Comparison of ENCODE assay signal across 8 mouse cellular contexts in the genomic region with DNA sequence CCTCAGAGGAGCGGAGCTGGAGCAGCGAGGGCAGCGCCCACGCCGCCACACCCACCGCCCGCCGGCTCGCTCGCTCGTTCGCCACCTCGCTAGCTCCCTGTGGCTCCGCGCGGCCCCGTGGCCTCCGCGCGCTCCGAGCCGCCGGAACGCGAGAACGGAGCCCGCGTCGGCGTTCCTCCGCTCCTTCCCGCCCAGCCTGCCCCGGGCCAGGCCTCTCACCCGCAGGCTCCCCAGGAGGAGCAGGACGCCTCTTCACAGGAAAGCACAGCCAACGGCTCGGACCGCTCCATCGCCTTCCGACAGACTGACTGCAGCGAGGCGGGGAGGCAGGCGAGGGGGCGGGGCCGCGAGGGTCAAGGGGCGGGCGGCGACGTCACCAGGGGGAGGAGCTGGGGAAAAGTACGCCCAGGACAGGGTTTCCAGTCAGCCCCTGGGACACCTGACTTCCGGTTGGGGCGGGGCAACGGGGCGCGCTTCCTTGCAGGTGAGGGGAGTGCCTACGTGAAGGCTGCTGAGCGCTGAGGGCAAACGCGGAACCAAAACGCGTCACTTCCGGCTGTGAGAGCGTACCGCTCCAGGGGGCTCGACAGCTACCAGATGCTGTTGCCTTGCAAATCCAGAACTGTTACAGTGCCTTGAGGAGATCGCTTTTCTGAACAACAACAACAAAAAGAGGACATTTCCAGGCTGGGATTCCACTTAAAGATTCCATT. TPM values are rescaled to one million over a fixed set of nuclear protein-coding genes. Genes with fewer than 3 reads are reported as not detected.
DNase-seq lines count a peak whose midpoint lies in the region; ATAC-seq and TF ChIP-seq lines count a peak whose summit lies in the region.

A gene (minus strand): TSS at position 355 of the 713 bp plus-strand sequence.

- peak; percentile 99 for ATAC-seq in embryonic facial prominence, embryonic 13.5 days (ENCODE audit: insufficient number of reproducible peaks, insufficient read depth, low FRiP score, low TSS enrichment, low read depth)
- peak; percentile 99 for ATAC-seq in limb, embryonic 12.5 days (ENCODE audit: insufficient number of reproducible peaks, insufficient read depth, low FRiP score, low TSS enrichment, low read depth)
- peak; percentile 100 for ATAC-seq in midbrain, embryonic 15.5 days (replicated peaks)

- WGBS in embryonic facial prominence, embryonic 13.5 days = under 1% methylated on average over 67 of the region's 67 CpGs
- WGBS in kidney, adult 2 months = under 1% methylated on average over 67 of the region's 67 CpGs
- WGBS in limb, embryonic 12.5 days = under 1% methylated on average over 52 of the region's 67 CpGs
- WGBS in midbrain, embryonic 15.5 days = under 1% methylated on average over 63 of the region's 67 CpGs
- WGBS in spleen, adult 2 months = under 1% methylated on average over 67 of the region's 67 CpGs

- no peak for TF ChIP-seq CTCF in kidney, adult 2 months (conservative IDR thresholded peaks at IDR 0.05; ENCODE audit: insufficient read depth, insufficient read length, low read depth, low read length)
- no peak for TF ChIP-seq CTCF in spleen, adult 2 months (IDR thresholded peaks at IDR 0.05; ENCODE audit: extremely low read depth, insufficient read depth, insufficient read length, insufficient replicate concordance)

- H3K4me2 ChIP-seq in embryonic facial prominence, embryonic 13.5 days = peak within 1 kb of the TSS; percentile 78
- peak within 1 kb of the TSS; percentile 78 for H3K4me2 ChIP-seq in limb, embryonic 12.5 days
- H3K4me2 ChIP-seq in midbrain, embryonic 15.5 days = peak within 1 kb of the TSS; percentile 82

- no peaks in the 10 kb centered on the region for H3K27me3 ChIP-seq in embryonic facial prominence, embryonic 13.5 days
- H3K27me3 ChIP-seq in kidney, adult 2 months (replicated peaks; ENCODE audit: control insufficient read depth, insufficient read depth, low read length) = no peaks in the 10 kb centered on the region
- no peaks in the 10 kb centered on the region for H3K27me3 ChIP-seq in limb, embryonic 12.5 days
- H3K27me3 ChIP-seq in midbrain, embryonic 15.5 days (replicated peaks) = no peaks in the 10 kb centered on the region
- no peaks in the 10 kb centered on the region for H3K27me3 ChIP-seq in spleen, adult 2 months (ENCODE audit: control insufficient read depth, insufficient read depth, low read length)

- H3K36me3 ChIP-seq in embryonic facial prominence, embryonic 13.5 days = peaks cover 10% of the 10 kb centered on the region
- no peaks in the 10 kb centered on the region for H3K36me3 ChIP-seq in kidney, adult 2 months (ENCODE audit: control insufficient read depth, insufficient read depth, low read length)
- H3K36me3 ChIP-seq in limb, embryonic 12.5 days = peaks cover 15% of the 10 kb centered on the region
- 0 out of 2 replicates have a peak, but pooled peaks cover 3% of the 10 kb centered on the region for H3K36me3 ChIP-seq in midbrain, embryonic 15.5 days (replicated peaks)
- peaks cover 2% of the 10 kb centered on the region; the same call in 1 of the 2 replicates for H3K36me3 ChIP-seq in spleen, adult 2 months (ENCODE audit: control insufficient read depth, insufficient read depth, low read length)

- H3K27ac ChIP-seq in embryonic facial prominence, embryonic 13.5 days = peak within 1 kb of the TSS; percentile 97
- peak within 1 kb of the TSS; percentile 41 for H3K27ac ChIP-seq in kidney, adult 2 months (ENCODE audit: insufficient read depth, low read depth, low read length)
- peak within 1 kb of the TSS; percentile 96 for H3K27ac ChIP-seq in limb, embryonic 12.5 days
- peak within 1 kb of the TSS; percentile 97 for H3K27ac ChIP-seq in midbrain, embryonic 15.5 days
- H3K27ac ChIP-seq in spleen, adult 2 months (ENCODE audit: insufficient read depth, low read length) = peak within 1 kb of the TSS; percentile 78

- H3K9ac ChIP-seq in embryonic facial prominence, embryonic 13.5 days = peak within 1 kb of the TSS; percentile 85
- peak within 1 kb of the TSS; percentile 83 for H3K9ac ChIP-seq in limb, embryonic 12.5 days (replicated peaks)
- peak within 1 kb of the TSS; percentile 83 for H3K9ac ChIP-seq in midbrain, embryonic 15.5 days

- H3K4me3 ChIP-seq in embryonic facial prominence, embryonic 13.5 days = peak within 1 kb of the TSS; percentile 83
- H3K4me3 ChIP-seq in kidney, adult 2 months (ENCODE audit: insufficient read depth, low read depth, low read length) = peak within 1 kb of the TSS; percentile 88
- H3K4me3 ChIP-seq in limb, embryonic 12.5 days (replicated peaks) = peak within 1 kb of the TSS; percentile 81
- H3K4me3 ChIP-seq in midbrain, embryonic 15.5 days = peak within 1 kb of the TSS; percentile 84
- peak within 1 kb of the TSS; percentile 86 for H3K4me3 ChIP-seq in spleen, adult 2 months (ENCODE audit: extremely low read depth, insufficient read depth, insufficient read length)

- peak; percentile 96 for DNase-seq in 3134 (ENCODE audit: extremely low read depth, insufficient read length, low spot score)
- DNase-seq in adrenal gland, postnatal 36 days = peak; percentile 100
- DNase-seq in heart, adult 18-20 months = peak; percentile 98
- DNase-seq in kidney, adult 2 months = peak; percentile 99
- peak; percentile 99 to 100 for DNase-seq in spleen, adult 2 months (ENCODE audit: low read depth in 1 of 2, low spot score in 2 of 2)

- H3K4me1 ChIP-seq in embryonic facial prominence, embryonic 13.5 days = no peaks in the 10 kb centered on the region; the same call in 1 of the 2 replicates
- H3K4me1 ChIP-seq in kidney, adult 2 months (ENCODE audit: control insufficient read depth, insufficient read depth, low read length) = no peaks in the 10 kb centered on the region
- H3K4me1 ChIP-seq in limb, embryonic 12.5 days (replicated peaks) = peaks cover 8% of the 10 kb centered on the region; the same call in 1 of the 2 replicates
- H3K4me1 ChIP-seq in midbrain, embryonic 15.5 days = peaks cover 16% of the 10 kb centered on the region
- peaks cover 3% of the 10 kb centered on the region; the same call in 1 of the 2 replicates for H3K4me1 ChIP-seq in spleen, adult 2 months (ENCODE audit: control insufficient read depth, insufficient read depth, insufficient read length)

- peak; percentile 66 for TF ChIP-seq POLR2A in kidney, adult 2 months (IDR thresholded peaks at IDR 0.05; ENCODE audit: low read depth, low read length)
- TF ChIP-seq POLR2A in spleen, adult 2 months (IDR thresholded peaks at IDR 0.05; ENCODE audit: low read depth, low read length) = peak; percentile 91

- H3K9me3 ChIP-seq in embryonic facial prominence, embryonic 13.5 days = no peaks in the 10 kb centered on the region
- no peaks in the 10 kb centered on the region for H3K9me3 ChIP-seq in limb, embryonic 12.5 days
- no peaks in the 10 kb centered on the region for H3K9me3 ChIP-seq in midbrain, embryonic 15.5 days

RNA-seq across cellular contexts. Expression of the gene that starts here (rescaled TPM):
- 10 to 100 TPM; 16.7 to 20.0 TPM for total RNA-seq in adrenal gland, postnatal 36 days (2021)
- polyA plus RNA-seq in embryonic facial prominence, embryonic 13.5 days (2015; fragmentation: Nextera tagmentation; extraction: Ambion mirVana) = 13.0 and 15.4 TPM in 2 replicates
- 1 to 10 TPM; 8.5 to 9.3 TPM for total RNA-seq in heart, adult 18-20 months (2021)
- 1.5 and 2.1 TPM in 2 replicates for polyA plus RNA-seq in kidney, adult 2 months (2012; rRNA removed)
- polyA plus RNA-seq in limb, embryonic 12.5 days (2016; fragmentation: Nextera tagmentation; extraction: Ambion mirVana) = 17.0 and 18.1 TPM in 2 replicates
- 11.7 and 13.0 TPM in 2 replicates for polyA plus RNA-seq in midbrain, embryonic 15.5 days (2015; fragmentation: Nextera tagmentation; extraction: Ambion mirVana)
- 0.85 and 0.86 TPM in 2 replicates for polyA plus RNA-seq in spleen, adult 2 months (2012; rRNA removed)

Comparison
In these comparisons a context has a peak if more than half of its experiments do, and no peak if none do; other contexts are left out.
1. Peak in every context shown above with its lines: DNase-seq, ATAC-seq, H3K4me3 ChIP-seq and H3K27ac ChIP-seq.
2. Peak in DNase-seq, H3K4me3 ChIP-seq and H3K27ac ChIP-seq in spleen, adult 2 months; RNA of the gene not detected or under 1 TPM.
3. H3K27ac ChIP-seq: peak in every context shown above with its lines; median percentile 97 in embryonic facial prominence, embryonic 13.5 days; 97 in midbrain, embryonic 15.5 days; 96 in limb, embryonic 12.5 days; 78 in spleen, adult 2 months; 41 in kidney, adult 2 months.